22 mouse cellular contexts compared by ENCODE assay signal in the genomic region with DNA sequence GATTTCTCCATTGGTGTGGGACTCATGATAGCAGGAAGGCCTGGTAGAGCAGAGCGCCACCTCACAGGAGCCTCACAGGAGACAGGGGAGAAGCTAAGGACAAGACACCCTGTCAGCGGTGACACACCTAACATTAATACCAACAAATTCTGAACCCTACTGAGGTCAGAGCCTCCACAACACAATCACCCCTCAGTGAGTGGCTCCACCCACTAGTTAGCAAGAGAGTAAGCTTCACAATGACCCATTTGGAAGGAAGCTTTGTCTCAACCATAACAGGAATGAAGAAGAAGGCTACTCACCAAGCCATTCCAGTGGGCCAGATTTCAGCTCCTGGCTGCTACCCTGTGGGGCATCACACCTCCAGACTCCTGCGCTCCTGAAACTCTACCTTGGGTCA. TPM values are rescaled to one million over a fixed set of nuclear protein-coding genes. Genes with fewer than 3 reads are reported as not detected.
DNase-seq lines count a peak whose midpoint lies in the region; ATAC-seq lines count a peak whose summit lies in the region.
"Had no signal": no experiment of that assay in that cellular context is flagged by ENCODE, and none has a peak within 500 bp of the region (broad histone marks: within the 10 kb centered on the region; RNA-seq: fewer than 3 reads in every experiment).

No protein-coding gene starts in this region.

- no peaks in the 10 kb centered on the region for H3K9me3 ChIP-seq in heart, embryonic 11.5 days (replicated peaks; ENCODE audit: control insufficient read depth, low read length)
- H3K9me3 ChIP-seq in neural tube, embryonic 11.5 days (ENCODE audit: control insufficient read depth, low read length), result no peaks in the 10 kb centered on the region
- H3K9me3 ChIP-seq in neural tube, embryonic 15.5 days (replicated peaks), result no peaks in the 10 kb centered on the region
- H3K9me3 ChIP-seq: embryonic facial prominence, embryonic 12.5 days; embryonic facial prominence, embryonic 15.5 days; heart, embryonic 15.5 days; hindbrain, embryonic 12.5 days; hindbrain, embryonic 15.5 days had no signal

- H3K4me1 ChIP-seq in heart, embryonic 11.5 days (ENCODE audit: control insufficient read depth, insufficient read depth, low read length), result peaks cover 20% of the 10 kb centered on the region
- no peaks in the 10 kb centered on the region for H3K4me1 ChIP-seq in neural tube, embryonic 11.5 days (ENCODE audit: control insufficient read depth, insufficient read depth, low read length)
- H3K4me1 ChIP-seq in neural tube, embryonic 15.5 days, result peaks cover 15% of the 10 kb centered on the region
- H3K4me1 ChIP-seq: embryonic facial prominence, embryonic 12.5 days; embryonic facial prominence, embryonic 15.5 days had no signal

- H3K4me2 ChIP-seq in heart, embryonic 11.5 days, result no peak overlapping the region
- H3K4me2 ChIP-seq in neural tube, embryonic 11.5 days (ENCODE audit: low read depth), result no peak overlapping the region
- H3K4me2 ChIP-seq in neural tube, embryonic 15.5 days, result no peak overlapping the region
- H3K4me2 ChIP-seq: embryonic facial prominence, embryonic 12.5 days; embryonic facial prominence, embryonic 15.5 days; heart, embryonic 15.5 days; hindbrain, embryonic 12.5 days; hindbrain, embryonic 15.5 days had no signal

- H3K36me3 ChIP-seq in heart, embryonic 11.5 days (ENCODE audit: control insufficient read depth, insufficient read depth, low read length), result no peaks in the 10 kb centered on the region
- H3K36me3 ChIP-seq in neural tube, embryonic 11.5 days (ENCODE audit: control insufficient read depth, insufficient read depth, low read length), result no peaks in the 10 kb centered on the region
- no peaks in the 10 kb centered on the region for H3K36me3 ChIP-seq in neural tube, embryonic 15.5 days
- H3K36me3 ChIP-seq: embryonic facial prominence, embryonic 12.5 days; embryonic facial prominence, embryonic 15.5 days; heart, embryonic 15.5 days; hindbrain, embryonic 12.5 days; hindbrain, embryonic 15.5 days had no signal

- H3K27me3 ChIP-seq in heart, embryonic 11.5 days (ENCODE audit: control insufficient read depth, insufficient read depth, low read length), result no peaks in the 10 kb centered on the region
- no peaks in the 10 kb centered on the region for H3K27me3 ChIP-seq in neural tube, embryonic 11.5 days (ENCODE audit: control insufficient read depth, insufficient read depth, low read length)
- no peaks in the 10 kb centered on the region for H3K27me3 ChIP-seq in neural tube, embryonic 15.5 days (replicated peaks)
- H3K27me3 ChIP-seq: embryonic facial prominence, embryonic 12.5 days; embryonic facial prominence, embryonic 15.5 days; heart, embryonic 15.5 days; hindbrain, embryonic 15.5 days had no signal

- intact Hi-C loops in heart, postnatal 10 days (cut with DNase I), result no loop called here

- WGBS in heart, embryonic 11.5 days (ENCODE audit: insufficient replicate concordance), result 82% methylated on average over 3 of the region's 3 CpGs
- 91% methylated on average over 3 of the region's 3 CpGs for WGBS in neural tube, embryonic 11.5 days
- 99% methylated on average over 3 of the region's 3 CpGs for WGBS in neural tube, embryonic 15.5 days

- DNase-seq in heart, postnatal 10 days, result no peak
- DNase-seq in neural tube, embryonic 11.5 days (ENCODE audit: low spot score), result peak; percentile 4
- DNase-seq in ZHBTc4 (ENCODE audit: low read depth, low spot score), result peak; percentile 53
- DNase-seq: adrenal gland, adult 2 months; adrenal gland, postnatal 14 days; cerebellum, adult 11 months; cerebellum, adult 2 months; cerebellum, adult 9-11 months; cerebellum, postnatal 25 days; gastrocnemius, postnatal 25 days; heart, postnatal 14 days had no signal

- ATAC-seq in heart, embryonic 11.5 days (replicated peaks; ENCODE audit: insufficient number of reproducible peaks, low FRiP score, low TSS enrichment), result no peak
- no peak for ATAC-seq in neural tube, embryonic 11.5 days (ENCODE audit: insufficient read depth, low FRiP score, low TSS enrichment)
- ATAC-seq in neural tube, embryonic 15.5 days (ENCODE audit: low FRiP score), result no peak
- no peak for ATAC-seq in monocyte, adult 5-6 weeks (replicated peaks; ENCODE audit: insufficient number of reproducible peaks, low FRiP score, low TSS enrichment, poor library complexity, severe bottlenecking)
- ATAC-seq: CD4-positive, CD25-positive, alpha-beta regulatory T cell, adult 4 months; forebrain, embryonic 14.5 days; intestine, postnatal 0 days had no signal

- H3K4me3 ChIP-seq in heart, embryonic 11.5 days (ENCODE audit: low read depth, low read length), result no peak overlapping the region
- no peak overlapping the region for H3K4me3 ChIP-seq in neural tube, embryonic 11.5 days (ENCODE audit: low read depth, low read length)
- no peak overlapping the region for H3K4me3 ChIP-seq in neural tube, embryonic 15.5 days (replicated peaks)
- H3K4me3 ChIP-seq: embryonic facial prominence, embryonic 12.5 days; embryonic facial prominence, embryonic 15.5 days; heart, embryonic 15.5 days; hindbrain, embryonic 12.5 days; hindbrain, embryonic 15.5 days had no signal

- H3K9ac ChIP-seq in heart, embryonic 11.5 days (ENCODE audit: low read depth, low read length), result no peak overlapping the region
- H3K9ac ChIP-seq in neural tube, embryonic 11.5 days (ENCODE audit: low read length), result no peak overlapping the region
- no peak overlapping the region for H3K9ac ChIP-seq in neural tube, embryonic 15.5 days (replicated peaks)
- H3K9ac ChIP-seq: embryonic facial prominence, embryonic 12.5 days; embryonic facial prominence, embryonic 15.5 days; heart, embryonic 15.5 days; hindbrain, embryonic 12.5 days; hindbrain, embryonic 15.5 days had no signal

- H3K27ac ChIP-seq in heart, embryonic 11.5 days (ENCODE audit: low read depth, low read length), result peak overlapping the region; percentile 74; the same call in 1 of the 2 replicates
- H3K27ac ChIP-seq in neural tube, embryonic 11.5 days (ENCODE audit: low read depth, low read length), result no peak overlapping the region
- no peak overlapping the region for H3K27ac ChIP-seq in neural tube, embryonic 15.5 days (replicated peaks)
- H3K27ac ChIP-seq: embryonic facial prominence, embryonic 12.5 days; embryonic facial prominence, embryonic 15.5 days; hindbrain, embryonic 12.5 days; hindbrain, embryonic 15.5 days had no signal

RNA-seq across cellular contexts. Expression of a gene that starts 22.0 kb away (rescaled TPM):
- polyA plus RNA-seq in heart, embryonic 11.5 days (2014; fragmentation: Nextera tagmentation; extraction: Ambion mirVana), result 0.04 and 0.52 TPM in 2 replicates
- under 1 TPM; 0.26 to 0.45 TPM for total RNA-seq in heart, postnatal 10 days (2021)
- 3.6 and 3.7 TPM in 2 replicates for polyA plus RNA-seq in neural tube, embryonic 11.5 days (2014; fragmentation: Nextera tagmentation; extraction: Ambion mirVana)
- polyA plus RNA-seq in neural tube, embryonic 15.5 days (2015; fragmentation: Nextera tagmentation; extraction: Ambion mirVana), result 10.2 and 11.5 TPM in 2 replicates
- 3.7 to 4.4 TPM (median 4.4 TPM) in 3 replicates for total RNA-seq in monocyte, adult 5-6 weeks (2017)

RNA-seq across cellular contexts. Expression of a gene that starts 56.8 kb away (rescaled TPM):
- polyA plus RNA-seq in heart, embryonic 11.5 days (2014; fragmentation: Nextera tagmentation; extraction: Ambion mirVana), result 13.9 and 16.2 TPM in 2 replicates
- 10 to 100 TPM; 79.2 to 79.6 TPM for total RNA-seq in heart, postnatal 10 days (2021)
- polyA plus RNA-seq in neural tube, embryonic 11.5 days (2014; fragmentation: Nextera tagmentation; extraction: Ambion mirVana), result 10.3 and 11.0 TPM in 2 replicates
- 7.3 and 9.6 TPM in 2 replicates for polyA plus RNA-seq in neural tube, embryonic 15.5 days (2015; fragmentation: Nextera tagmentation; extraction: Ambion mirVana)
- 50.3 to 60.0 TPM (median 50.7 TPM) in 3 replicates for total RNA-seq in monocyte, adult 5-6 weeks (2017)

Comparison
In these comparisons a context has a peak if more than half of its experiments do, and no peak if none do; other contexts are left out.
1. DNase-seq: peak in neural tube, embryonic 11.5 days (single experiment) and ZHBTc4 (single experiment); none in heart, postnatal 10 days (0 of 2).